10 mouse cellular contexts compared by ENCODE assay signal in the genomic region with DNA sequence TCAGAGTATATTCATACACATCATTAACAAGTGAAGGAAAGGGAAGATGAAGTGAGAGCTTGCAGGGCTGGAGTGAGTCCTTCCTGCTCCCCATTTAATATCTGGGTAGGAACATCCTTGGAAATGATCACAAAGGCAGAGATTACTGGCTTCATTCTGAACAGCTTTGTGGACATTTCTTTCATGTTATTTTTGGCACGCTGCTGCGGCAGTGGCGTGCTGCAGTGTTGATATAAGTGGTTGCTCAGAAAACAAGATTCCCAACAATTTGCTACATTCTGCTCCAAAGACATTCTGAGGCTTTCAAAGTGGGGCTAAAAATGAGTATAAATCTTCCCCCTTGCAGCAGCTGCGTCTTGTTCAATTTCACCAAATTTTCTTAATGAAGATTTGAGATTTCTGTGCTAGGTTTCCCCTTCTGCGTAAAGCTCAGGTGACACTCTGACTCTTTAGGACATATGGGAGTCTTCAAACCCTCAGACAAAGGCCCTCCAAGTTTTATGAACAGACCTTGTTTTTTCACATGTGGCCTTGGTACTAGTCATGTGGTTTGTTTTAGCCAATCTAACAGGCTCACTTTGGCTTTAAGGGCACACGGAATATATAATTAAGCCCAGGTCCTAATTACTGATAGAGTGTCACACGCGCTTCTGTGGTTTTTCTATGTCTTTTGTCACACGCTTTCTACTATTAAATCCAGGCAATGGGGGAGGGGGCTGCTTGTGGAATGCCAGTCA.
DNase-seq lines count a peak whose midpoint lies in the region; ATAC-seq and TF ChIP-seq lines count a peak whose summit lies in the region.
"Had no signal": no experiment of that assay in that cellular context is flagged by ENCODE, and none has a peak within 500 bp of the region (broad histone marks: within the 10 kb centered on the region; RNA-seq: fewer than 3 reads in every experiment).

No protein-coding gene starts in this region.

- no peak overlapping the region for H3K9ac ChIP-seq in heart, adult 2 months (ENCODE audit: low read depth, low read length)
- no peak overlapping the region for H3K9ac ChIP-seq in forebrain, embryonic 15.5 days (replicated peaks)
- H3K9ac ChIP-seq: liver, embryonic 14.5 days had no signal

- H3K36me3 ChIP-seq in heart, adult 2 months (ENCODE audit: control insufficient read depth, insufficient read depth, low read length): no peaks in the 10 kb centered on the region
- no peaks in the 10 kb centered on the region for H3K36me3 ChIP-seq in forebrain, embryonic 15.5 days
- no peaks in the 10 kb centered on the region for H3K36me3 ChIP-seq in limb, embryonic 10.5 days

- H3K4me1 ChIP-seq in heart, adult 2 months (ENCODE audit: control insufficient read depth, insufficient read depth, low read length): no peaks in the 10 kb centered on the region
- H3K4me1 ChIP-seq in forebrain, embryonic 15.5 days: peaks cover 19% of the 10 kb centered on the region
- H3K4me1 ChIP-seq in limb, embryonic 10.5 days: peaks cover 31% of the 10 kb centered on the region

- no peaks in the 10 kb centered on the region for H3K27me3 ChIP-seq in heart, adult 2 months (ENCODE audit: control insufficient read depth, insufficient read depth, low read length)
- H3K27me3 ChIP-seq in forebrain, embryonic 15.5 days: no peaks in the 10 kb centered on the region
- no peaks in the 10 kb centered on the region for H3K27me3 ChIP-seq in limb, embryonic 10.5 days (ENCODE audit: low read depth, poor library complexity, severe bottlenecking)
- H3K27me3 ChIP-seq: CH12.LX had no signal

- H3K4me2 ChIP-seq in forebrain, embryonic 15.5 days (replicated peaks): no peak overlapping the region

- no peak for TF ChIP-seq CTCF in heart, adult 2 months (IDR thresholded peaks at IDR 0.05)

- no peak for TF ChIP-seq EP300 in heart, adult 2 months (IDR thresholded peaks at IDR 0.05; ENCODE audit: insufficient read depth, low read depth, low read length)

- ATAC-seq in forebrain, embryonic 15.5 days (replicated peaks): peak; percentile 41; the same call in 1 of the 2 replicates
- no peak for ATAC-seq in megakaryocyte-erythroid progenitor cell, adult 5-6 weeks (replicated peaks; ENCODE audit: low FRiP score, low TSS enrichment, poor library complexity, severe bottlenecking)

- no peaks in the 10 kb centered on the region for H3K9me3 ChIP-seq in forebrain, embryonic 15.5 days
- H3K9me3 ChIP-seq in limb, embryonic 10.5 days (replicated peaks): no peaks in the 10 kb centered on the region

- H3K27ac ChIP-seq in heart, adult 2 months: no peak overlapping the region
- peak overlapping the region; percentile 83 for H3K27ac ChIP-seq in forebrain, embryonic 15.5 days (replicated peaks)
- peak overlapping the region; percentile 79 for H3K27ac ChIP-seq in limb, embryonic 10.5 days
- H3K27ac ChIP-seq: liver, embryonic 14.5 days had no signal

- 51% methylated on average over 9 of the region's 9 CpGs for WGBS in heart, adult 2 months
- WGBS in forebrain, embryonic 15.5 days: 26% methylated on average over 9 of the region's 9 CpGs
- 68% methylated on average over 9 of the region's 9 CpGs for WGBS in limb, embryonic 10.5 days

- intact Hi-C loops in heart, adult 2 months (cut with DNase I): no loop called here

- no peak for TF ChIP-seq POLR2A in heart, adult 2 months (IDR thresholded peaks at IDR 0.05; ENCODE audit: insufficient read depth, low read depth, low read length)

- no peak overlapping the region for H3K4me3 ChIP-seq in heart, adult 2 months
- H3K4me3 ChIP-seq in forebrain, embryonic 15.5 days: no peak overlapping the region
- H3K4me3 ChIP-seq in limb, embryonic 10.5 days: no peak overlapping the region

- DNase-seq in heart, adult 18-20 months: peak; percentile 7 to 18
- no peak for DNase-seq in heart, adult 2 months
- DNase-seq in Muller cell, postnatal 12 days (ENCODE audit: inconsistent ontology term): peak; percentile 42
- DNase-seq in limb, embryonic 10.5 days (ENCODE audit: low spot score): no peak
- DNase-seq in left cerebral cortex, adult 9 months (ENCODE audit: low spot score in 2 of 2): no peak
- DNase-seq in thymus, postnatal 10 days (ENCODE audit: low spot score in 2 of 2): no peak

- H3K79me2 ChIP-seq in heart, adult 2 months (replicated peaks; ENCODE audit: control insufficient read depth, insufficient read depth, low read length): no peaks in the 10 kb centered on the region

Comparison
In these comparisons a context has a peak if more than half of its experiments do, and no peak if none do; other contexts are left out.
1. DNase-seq: peak in heart, adult 18-20 months (2 of 2) and Muller cell, postnatal 12 days (single experiment); none in heart, adult 2 months (0 of 2), limb, embryonic 10.5 days (single experiment), left cerebral cortex, adult 9 months (0 of 2) and thymus, postnatal 10 days (0 of 2).